Mouse (Mus musculus) liver, embryonic 11.5 days (tissue): ENCODE measurements around the gene Thap4. TPM values are rescaled to one million over a fixed set of nuclear protein-coding genes. Genes with fewer than 3 reads are reported as not detected.
"Not testable (repeated sequence)": the region's sequence is repeated elsewhere in the genome, so short reads cannot be mapped to it uniquely, and the experiment has no call there.

ENCODE experiments used
- ATAC-seq: fragments of 200-750 bp; cut with Nextera tagmentation; replicated peaks from 2 replicates; pipeline ENCODE4 v1.8.0; 2017; ENCODE audit warnings: moderate number of reproducible peaks, mild to moderate bottlenecking, moderate TSS enrichment, moderate library complexity; ENCODE audit not compliant: low FRiP score
- DNase-seq: peaks from one replicate; pipeline ENCODE4 v3.0.0-alpha.2; 2017; ENCODE audit warnings: low spot score
- H3K27ac ChIP-seq: fragments of 300-500 bp; sonication (generic); 2 replicates; pipeline ENCODE4 v1.5.1; 2014; ENCODE audit warnings: mild to moderate bottlenecking, low read depth, low read length, control low read depth
- H3K27me3 ChIP-seq: fragments of 300-500 bp; sonication (generic); replicated peaks from 2 replicates; pipeline ENCODE4 v1.6.1; 2014; ENCODE audit warnings: low read length, mixed read lengths; ENCODE audit not compliant: control insufficient read depth, insufficient read depth
- H3K36me3 ChIP-seq: fragments of 300-500 bp; sonication (generic); 2 replicates; pipeline ENCODE4 v1.6.1; 2014; ENCODE audit warnings: mild to moderate bottlenecking, low read length, moderate library complexity, mixed read lengths; ENCODE audit not compliant: control insufficient read depth, insufficient read depth
- H3K4me1 ChIP-seq: fragments of 300-500 bp; sonication (generic); replicated peaks from 2 replicates; pipeline ENCODE4 v1.6.1; 2014; ENCODE audit warnings: low read length, mixed read lengths; ENCODE audit not compliant: control insufficient read depth, insufficient read depth
- H3K4me2 ChIP-seq: fragments of 300-500 bp; sonication (generic); 2 replicates; pipeline ENCODE4 v1.6.1; 2014; ENCODE audit warnings: mild to moderate bottlenecking, control low read depth, moderate library complexity
- H3K4me3 ChIP-seq: fragments of 300-500 bp; sonication (generic); 2 replicates; pipeline ENCODE4 v1.5.1; 2014; ENCODE audit warnings: low read depth, low read length, control low read depth
- H3K9ac ChIP-seq: fragments of 300-500 bp; sonication (generic); 2 replicates; pipeline ENCODE4 v1.6.1; 2014; ENCODE audit warnings: low read depth, low read length, control low read depth
- H3K9me3 ChIP-seq: fragments of 300-500 bp; sonication (generic); 2 replicates; pipeline ENCODE4 v1.6.1; 2016; ENCODE audit warnings: low read length, inconsistent platforms, mixed read lengths; ENCODE audit not compliant: control insufficient read depth
- WGBS: fragments of 180-500 bp; shearing (Covaris S2); extraction: QIAGEN DNeasy Blood & Tissue Kit; methylation state at CpG from one replicate; pipeline ENCODE4 v1.1.7; 2014; 5-methylcytosine and 5-hydroxymethylcytosine counted together
- polyA plus RNA-seq: library from polyadenylated mRNA; unstranded; fragments of >200 nt; fragmentation: Nextera tagmentation; extraction: Ambion mirVana; gene quantifications from 2 replicates; pipeline ENCODE4 v1.2.1, GENCODE M21; 2014

Gene Thap4
- polyA plus RNA-seq, 1 experiment from 2014 or later = 28.9 TPM

DNA sequence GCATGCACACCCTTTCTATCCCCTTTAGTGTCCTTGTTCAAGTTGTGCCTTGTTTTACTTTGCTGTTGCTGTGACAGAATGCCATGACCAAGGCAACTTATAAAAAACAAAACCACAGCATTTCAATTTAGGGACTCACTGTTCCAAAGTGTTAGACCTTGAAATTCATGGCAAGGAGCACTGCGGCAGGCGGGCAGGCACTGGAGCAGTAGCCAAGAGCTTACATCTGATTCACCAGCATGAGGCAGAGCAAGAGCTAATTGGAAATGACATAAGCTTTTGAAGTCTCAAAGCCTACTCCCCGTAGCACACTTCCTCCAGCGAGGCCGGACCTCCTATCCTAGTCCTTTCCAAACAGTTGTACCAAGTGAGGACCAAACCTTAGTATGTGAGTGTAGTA, 22.0 kb upstream of the Thap4 start:
- no peak for ATAC-seq
- DNase-seq = no peak
- Histone ChIP-seq H3K36me3 (peaks cover 44% of the 10 kb centered on the region), H3K4me3 (no peak overlapping the region), H3K27ac (no peak overlapping the region), H3K9me3 (no peaks in the 10 kb centered on the region), H3K4me2 (no peak overlapping the region), H3K9ac (no peak overlapping the region), H3K4me1 (no peaks in the 10 kb centered on the region), H3K27me3 (no peaks in the 10 kb centered on the region)
- 90% methylated on average over 5 of the region's 5 CpGs for WGBS

GRCm38 (mm10) chr1:93769901-93770300, 15.2 kb upstream of the Thap4 start:
- Histone ChIP-seq H3K4me1 (no peaks in the 10 kb centered on the region), H3K9me3 (no peaks in the 10 kb centered on the region; the same call in 1 of the 2 replicates), H3K27ac (no peak overlapping the region), H3K9ac (no peak overlapping the region), H3K4me2 (no peak overlapping the region), H3K36me3 (peaks cover 26% of the 10 kb centered on the region), H3K4me3 (no peak overlapping the region), H3K27me3 (no peaks in the 10 kb centered on the region)
- WGBS = 91% methylated on average over 3 of the region's 3 CpGs
- no peak for DNase-seq
- ATAC-seq = no peak

DNA sequence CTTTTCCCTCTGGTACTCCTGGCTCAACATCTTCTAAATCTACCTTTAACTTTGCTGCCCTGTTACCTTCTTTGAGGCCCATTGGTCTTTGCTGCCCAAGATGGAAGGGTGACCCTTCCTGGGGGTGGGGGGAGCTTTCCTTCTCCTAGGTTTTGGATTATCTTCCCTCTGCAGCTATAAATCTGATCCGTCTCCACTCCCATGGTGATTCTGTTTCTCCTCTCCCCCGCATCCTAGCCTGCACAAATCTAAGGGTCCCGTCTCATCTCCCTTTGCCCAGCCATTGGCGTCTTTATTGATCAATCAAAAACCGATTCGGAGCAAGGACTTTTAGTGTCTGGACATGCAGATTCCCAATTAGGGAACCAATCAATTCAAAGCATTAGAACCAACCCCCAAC, 12.9 kb upstream of the Thap4 start:
- no peak overlapping the region for H3K4me3 ChIP-seq
- H3K4me2 ChIP-seq = no peak overlapping the region
- WGBS = 86% methylated on average over 6 of the region's 6 CpGs
- DNase-seq (no peak), ATAC-seq (no peak)
- no peak overlapping the region for H3K9ac ChIP-seq
- no peaks in the 10 kb centered on the region for H3K27me3 ChIP-seq
- no peaks in the 10 kb centered on the region; the same call in 1 of the 2 replicates for H3K9me3 ChIP-seq
- no peaks in the 10 kb centered on the region for H3K4me1 ChIP-seq
- no peak overlapping the region for H3K27ac ChIP-seq
- peaks cover 16% of the 10 kb centered on the region for H3K36me3 ChIP-seq

DNA sequence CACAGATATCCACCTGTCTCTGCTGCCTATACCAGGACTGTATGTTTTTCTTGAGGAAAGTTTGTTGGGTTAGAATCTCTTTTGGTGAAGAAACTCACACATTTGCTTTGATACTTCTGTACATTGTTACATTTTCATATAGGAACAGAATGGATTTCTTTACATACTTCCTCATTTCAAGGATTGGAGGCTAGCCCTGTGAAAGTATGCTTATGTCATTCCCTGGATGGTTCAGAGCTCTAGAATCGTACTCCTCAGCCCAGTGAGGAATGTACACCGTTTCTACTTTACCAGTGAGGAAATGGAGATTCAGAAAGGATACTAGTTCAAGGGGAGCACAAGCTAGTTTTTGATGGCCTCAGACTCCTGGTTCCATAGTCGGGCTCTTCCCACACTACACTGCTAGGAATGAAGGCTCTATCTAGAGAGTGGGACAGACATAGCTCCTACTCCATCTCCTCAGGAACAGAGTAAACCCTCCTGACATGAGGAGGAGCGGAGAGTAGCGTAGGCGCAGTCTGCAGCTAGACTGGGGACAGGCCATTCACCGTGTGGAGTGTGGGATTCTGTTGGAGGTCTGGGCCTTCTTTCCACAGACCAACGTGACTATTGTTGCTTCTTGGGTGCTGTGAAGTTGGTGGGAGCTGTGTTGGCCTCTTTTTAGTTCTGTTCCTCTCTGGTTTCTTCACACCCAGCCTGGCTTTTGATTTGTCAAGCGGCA, 10.4 kb upstream of the Thap4 start:
- H3K4me2 ChIP-seq = no peak overlapping the region
- H3K9ac ChIP-seq = no peak overlapping the region
- H3K36me3 ChIP-seq = peaks cover 13% of the 10 kb centered on the region
- no peak overlapping the region for H3K4me3 ChIP-seq
- H3K9me3 ChIP-seq = no peaks in the 10 kb centered on the region
- DNase-seq = no peak
- 86% methylated on average over 9 of the region's 9 CpGs for WGBS
- H3K27me3 ChIP-seq = no peaks in the 10 kb centered on the region
- H3K27ac ChIP-seq = no peak overlapping the region
- no peak for ATAC-seq
- no peaks in the 10 kb centered on the region for H3K4me1 ChIP-seq

DNA sequence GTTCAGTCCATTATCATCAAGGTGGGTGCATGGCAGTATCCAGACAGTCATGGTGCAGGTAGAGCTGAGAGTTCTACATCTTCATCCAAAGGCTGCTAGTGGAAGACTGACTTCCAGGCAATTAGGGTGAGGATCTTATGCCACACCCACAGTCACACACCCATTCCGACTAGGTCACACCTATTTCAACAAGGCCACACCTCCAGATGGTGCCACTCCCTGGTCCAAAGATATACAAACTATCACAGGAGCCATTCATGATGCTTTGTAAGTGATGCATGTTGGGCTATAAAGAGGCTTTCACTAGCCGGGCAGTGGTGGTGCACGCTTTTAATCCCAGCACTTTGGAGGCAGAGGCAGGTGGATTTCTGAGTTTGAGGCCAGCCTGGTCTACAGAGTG, 8.9 kb upstream of the Thap4 start:
- not testable (repeated sequence) for H3K4me3 ChIP-seq, H3K4me2 ChIP-seq, H3K9ac ChIP-seq, H3K4me1 ChIP-seq, H3K36me3 ChIP-seq, H3K27me3 ChIP-seq, H3K27ac ChIP-seq, H3K9me3 ChIP-seq, DNase-seq
- 0 out of 2 replicates have a peak, but pooled peaks have one; percentile 40 for ATAC-seq
- 78% methylated on average over 3 of the region's 3 CpGs for WGBS

- Histone ChIP-seq H3K4me3 (no peak overlapping the region), H3K36me3 (no peaks in the 10 kb centered on the region), H3K27me3 (no peaks in the 10 kb centered on the region), H3K9me3 (no peaks in the 10 kb centered on the region), H3K4me2 (no peak overlapping the region), H3K27ac (no peak overlapping the region), H3K9ac (no peak overlapping the region), H3K4me1 (peaks cover 11% of the 10 kb centered on the region)
- WGBS = 82% methylated on average over 1 of the region's 1 CpGs
- DNase-seq = no peak
- ATAC-seq = no peak
Measured at GRCm38 (mm10) chr1:93760076-93760475, 5.4 kb upstream of the Thap4 start.

- H3K9me3 ChIP-seq = no peaks in the 10 kb centered on the region
- no peaks in the 10 kb centered on the region for H3K27me3 ChIP-seq
- H3K4me1 ChIP-seq = peaks cover 18% of the 10 kb centered on the region
- peak overlapping the region; percentile 19; the same call in 1 of the 2 replicates for H3K27ac ChIP-seq
- H3K9ac ChIP-seq = peak overlapping the region; percentile 87; the same call in 1 of the 2 replicates
- DNase-seq = no peak
- H3K4me3 ChIP-seq = peak overlapping the region; percentile 93
- H3K4me2 ChIP-seq = peak overlapping the region; percentile 97
- no peaks in the 10 kb centered on the region for H3K36me3 ChIP-seq
- ATAC-seq = no peak
Measured at GRCm38 (mm10) chr1:93756154-93756553, 1.5 kb upstream of the Thap4 start.

- no peak for DNase-seq
Measured at GRCm38 (mm10) chr1:93755618-93756017, 954 bp upstream of the Thap4 start.

GRCm38 (mm10) chr1:93755291-93755610, 587 bp upstream of the Thap4 start:
- Histone ChIP-seq H3K9me3 (no peaks in the 10 kb centered on the region), H3K4me1 (peaks cover 18% of the 10 kb centered on the region), H3K27me3 (no peaks in the 10 kb centered on the region), H3K9ac (peak overlapping the region; percentile 87), H3K4me3 (peak overlapping the region; percentile 93), H3K4me2 (peak overlapping the region; percentile 97), H3K36me3 (no peaks in the 10 kb centered on the region), H3K27ac (peak overlapping the region; percentile 83)
- 1% methylated on average over 13 of the region's 13 CpGs for WGBS
- ATAC-seq (no peak; the same call in 1 of the 2 replicates), DNase-seq (no peak)

More at GRCm38 (mm10) chr1:93755618-93756017, 954 bp upstream of the Thap4 start:
- Histone ChIP-seq H3K36me3 (no peaks in the 10 kb centered on the region), H3K27ac (peak overlapping the region; percentile 83), H3K4me3 (peak overlapping the region; percentile 93), H3K9ac (peak overlapping the region; percentile 87), H3K9me3 (no peaks in the 10 kb centered on the region), H3K4me1 (peaks cover 18% of the 10 kb centered on the region), H3K27me3 (no peaks in the 10 kb centered on the region), H3K4me2 (peak overlapping the region; percentile 97)
- ATAC-seq = no peak
- 30% methylated on average over 7 of the region's 7 CpGs for WGBS
